Mouse (Mus musculus) neural tube, embryonic 14.5 days (tissue): ENCODE data around the gene Lrrc36. TPM values are rescaled to one million over a fixed set of nuclear protein-coding genes. Genes with fewer than 3 reads are reported as not detected.
A peak's percentile ranks its signal among the peaks of the same experiment; 100 is the strongest.

Experiments
- ATAC-seq: fragments of 200-750 bp; cut with Nextera tagmentation; 2 replicates; pipeline ENCODE4 v1.8.0; 2017; ENCODE audit warnings: low read depth, mild to moderate bottlenecking, moderate TSS enrichment, moderate library complexity
- H3K27ac ChIP-seq: fragments of 300-500 bp; sonication (generic); 2 replicates; pipeline ENCODE4 v1.5.1; 2014; ENCODE audit warnings: low read depth, mild to moderate bottlenecking, control low read depth, low read length, moderate library complexity, mixed read lengths
- H3K27me3 ChIP-seq: fragments of 300-500 bp; sonication (generic); 2 replicates; pipeline ENCODE4 v1.6.1; 2014; ENCODE audit warnings: low read length; ENCODE audit not compliant: control insufficient read depth, insufficient read depth
- H3K36me3 ChIP-seq: fragments of 300-500 bp; sonication (generic); 2 replicates; pipeline ENCODE4 v1.6.1; 2014; ENCODE audit warnings: low read length, mixed read lengths; ENCODE audit not compliant: control insufficient read depth, insufficient read depth
- H3K4me1 ChIP-seq: fragments of 300-500 bp; sonication (generic); 2 replicates; pipeline ENCODE4 v1.6.1; 2014; ENCODE audit warnings: low read length; ENCODE audit not compliant: control insufficient read depth, insufficient read depth
- H3K4me2 ChIP-seq: fragments of 300-500 bp; sonication (generic); 2 replicates; pipeline ENCODE4 v1.6.1; 2014; ENCODE audit warnings: mild to moderate bottlenecking, low read depth, low read length, control low read depth
- H3K4me3 ChIP-seq: fragments of 300-500 bp; sonication (generic); 2 replicates; pipeline ENCODE4 v1.5.1; 2014; ENCODE audit warnings: low read depth, low read length, control low read depth, mixed read lengths
- H3K9ac ChIP-seq: fragments of 300-500 bp; sonication (generic); replicated peaks from 2 replicates; pipeline ENCODE4 v1.6.1; 2014; ENCODE audit warnings: low read depth, mild to moderate bottlenecking, control low read depth, low read length, mixed read lengths
- H3K9me3 ChIP-seq: fragments of 300-500 bp; sonication (generic); 2 replicates; pipeline ENCODE4 v1.6.1; 2016; ENCODE audit warnings: low read length; ENCODE audit not compliant: control insufficient read depth
- WGBS: fragments of 180-500 bp; shearing (Covaris S2); extraction: QIAGEN DNeasy Blood & Tissue Kit; methylation state at CpG from one replicate; pipeline ENCODE4 v1.1.7; 2014; 5-methylcytosine and 5-hydroxymethylcytosine counted together
- polyA plus RNA-seq: library from polyadenylated mRNA; unstranded; fragments of >200 nt; fragmentation: Nextera tagmentation; extraction: Ambion mirVana; gene quantifications from 2 replicates; pipeline ENCODE4 v1.2.1, GENCODE M21; 2014

The Lrrc36 gene
- polyA plus RNA-seq, 1 experiment from 2014 or later, result 0.16 TPM

DNA sequence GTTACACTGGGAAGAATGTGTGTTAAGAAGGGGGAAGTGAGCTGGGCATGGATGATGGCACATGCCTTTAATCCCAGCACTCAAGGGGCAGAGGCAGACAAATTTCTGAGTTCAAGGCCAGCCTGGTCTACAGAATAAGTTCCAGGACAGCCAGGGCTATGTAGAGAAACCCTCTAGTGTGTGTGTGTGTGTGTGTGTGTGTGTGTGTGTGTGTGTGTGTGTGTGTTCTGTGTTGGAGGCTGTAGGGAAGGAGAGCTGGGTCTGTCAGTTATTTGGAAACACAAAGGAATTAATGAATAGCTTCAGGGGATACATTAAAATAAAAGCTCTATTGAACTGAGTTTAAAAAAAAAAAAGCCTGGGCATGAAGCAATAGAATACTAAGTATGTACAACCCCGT is 37.6 kb downstream of the Lrrc36 start:
- Histone ChIP-seq H3K36me3 (no peaks in the 10 kb centered on the region), H3K9me3 (no peaks in the 10 kb centered on the region), H3K4me2 (no peak overlapping the region), H3K4me3 (no peak overlapping the region), H3K4me1 (no peaks in the 10 kb centered on the region; the same call in 1 of the 2 replicates), H3K27ac (no peak overlapping the region), H3K9ac (no peak overlapping the region), H3K27me3 (no peaks in the 10 kb centered on the region)
- WGBS, result 38% methylated on average over 1 of the region's 1 CpGs
- no peak for ATAC-seq

DNA sequence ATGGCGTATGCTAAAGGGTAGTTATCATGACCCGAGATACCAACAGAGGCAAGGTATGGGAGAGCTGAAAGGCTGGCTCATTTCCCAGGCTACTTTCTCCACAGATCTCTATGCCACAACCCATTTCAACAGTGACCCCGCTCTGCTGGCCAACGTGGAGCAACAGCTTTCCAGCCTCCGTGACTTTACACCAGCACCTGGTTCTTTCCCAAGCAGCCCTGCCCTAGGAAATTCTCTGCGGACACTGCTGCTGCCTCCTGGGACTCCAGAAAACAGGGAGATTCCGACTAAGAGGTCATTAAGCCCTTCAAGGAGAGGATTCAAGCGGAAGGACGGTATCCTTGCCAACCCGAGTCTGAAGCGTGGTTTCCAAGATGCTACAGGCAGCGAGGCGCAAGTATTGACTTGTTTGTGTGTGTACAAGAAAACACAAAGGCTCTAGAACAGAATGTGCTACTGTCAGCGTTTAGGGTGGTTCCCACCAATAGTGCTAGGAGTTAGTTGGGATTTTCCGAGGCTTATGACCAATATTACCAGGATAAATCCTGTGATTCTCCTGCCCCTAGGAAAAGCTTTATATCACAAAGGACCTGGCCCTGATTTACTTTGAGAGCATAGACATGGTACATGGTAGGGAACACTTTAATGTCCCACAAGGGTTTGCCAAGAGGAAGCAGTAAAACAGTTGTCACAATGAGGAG is 38.7 kb downstream of the Lrrc36 start:
- Histone ChIP-seq H3K27me3 (no peaks in the 10 kb centered on the region), H3K9ac (no peak overlapping the region), H3K9me3 (no peaks in the 10 kb centered on the region), H3K4me3 (no peak overlapping the region), H3K27ac (no peak overlapping the region), H3K4me2 (no peak overlapping the region), H3K36me3 (no peaks in the 10 kb centered on the region), H3K4me1 (no peaks in the 10 kb centered on the region)
- 42% methylated on average over 15 of the region's 15 CpGs for WGBS
- ATAC-seq, result no peak

DNA sequence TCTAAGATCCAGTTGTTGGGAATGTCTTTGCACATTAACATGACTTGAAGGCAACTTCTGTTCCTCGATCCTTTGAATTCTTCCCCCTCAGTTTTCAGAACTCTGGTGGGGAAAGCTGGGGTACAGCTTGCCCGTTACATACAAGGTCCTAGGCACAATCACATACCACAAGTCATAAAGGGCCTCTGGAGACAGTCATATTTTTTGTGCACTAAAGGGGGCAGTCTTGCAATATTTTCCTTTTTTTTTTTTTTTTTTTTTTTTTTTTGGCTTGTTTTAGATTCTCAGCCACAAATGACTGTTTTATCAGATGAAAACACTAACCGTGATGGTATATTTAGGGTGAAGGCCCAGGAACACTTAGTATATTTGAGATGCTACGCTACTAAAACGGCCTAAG is 39.9 kb downstream of the Lrrc36 start:
- no peak overlapping the region for H3K9ac ChIP-seq
- no peaks in the 10 kb centered on the region for H3K36me3 ChIP-seq
- no peaks in the 10 kb centered on the region for H3K9me3 ChIP-seq
- WGBS, result 86% methylated on average over 5 of the region's 5 CpGs
- H3K4me3 ChIP-seq, result no peak overlapping the region
- no peak for ATAC-seq
- no peaks in the 10 kb centered on the region for H3K27me3 ChIP-seq
- H3K27ac ChIP-seq, result no peak overlapping the region
- no peaks in the 10 kb centered on the region for H3K4me1 ChIP-seq
- H3K4me2 ChIP-seq, result no peak overlapping the region

DNA sequence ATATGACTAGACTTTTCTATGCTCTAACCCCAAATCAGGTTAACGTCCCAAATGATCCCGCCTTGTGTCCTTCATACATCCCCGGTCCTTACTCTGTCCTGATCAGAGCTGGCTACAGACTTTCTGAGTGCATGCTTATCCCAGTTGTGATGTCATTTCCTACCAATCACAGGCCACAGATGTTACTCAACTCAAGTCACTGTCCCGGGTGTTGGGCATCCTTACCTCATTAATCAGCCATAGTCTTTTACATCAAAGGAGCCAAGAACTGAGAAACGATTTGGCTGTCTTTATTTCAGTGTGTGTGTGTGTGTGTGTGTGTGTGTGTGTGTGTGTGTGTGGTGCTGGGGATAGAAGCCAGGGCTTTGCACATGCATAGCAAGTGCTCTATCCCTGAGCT is 40.7 kb downstream of the Lrrc36 start:
- Histone ChIP-seq H3K9me3 (no peaks in the 10 kb centered on the region), H3K9ac (no peak overlapping the region), H3K4me2 (no peak overlapping the region), H3K4me1 (no peaks in the 10 kb centered on the region), H3K27me3 (no peaks in the 10 kb centered on the region), H3K4me3 (no peak overlapping the region), H3K27ac (no peak overlapping the region), H3K36me3 (no peaks in the 10 kb centered on the region)
- 56% methylated on average over 5 of the region's 5 CpGs for WGBS
- no peak for ATAC-seq

DNA sequence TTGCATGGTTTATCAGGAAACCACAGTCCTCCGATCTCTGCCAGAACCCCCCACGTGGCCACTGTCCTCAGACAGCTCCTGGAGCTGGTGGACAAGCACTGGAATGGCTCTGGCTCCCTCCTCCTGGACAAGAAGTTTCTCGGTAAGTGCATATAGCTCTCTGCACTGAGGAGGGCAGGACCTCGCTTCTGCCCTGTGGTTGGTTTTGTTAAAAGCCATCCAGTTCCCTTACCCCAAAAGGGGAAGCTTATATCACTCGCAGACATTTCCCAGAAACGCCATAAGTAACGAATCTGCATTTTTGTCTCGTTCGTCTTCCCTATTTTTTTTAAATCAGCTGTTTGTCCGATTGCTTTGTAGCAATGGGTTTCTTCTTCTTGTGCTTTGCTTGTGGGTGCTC is 41.8 kb downstream of the Lrrc36 start:
- Histone ChIP-seq H3K4me1 (no peaks in the 10 kb centered on the region), H3K27me3 (no peaks in the 10 kb centered on the region), H3K36me3 (no peaks in the 10 kb centered on the region), H3K4me2 (no peak overlapping the region), H3K9me3 (no peaks in the 10 kb centered on the region), H3K4me3 (no peak overlapping the region), H3K9ac (no peak overlapping the region), H3K27ac (no peak overlapping the region)
- no peak for ATAC-seq
- 70% methylated on average over 10 of the region's 10 CpGs for WGBS

DNA sequence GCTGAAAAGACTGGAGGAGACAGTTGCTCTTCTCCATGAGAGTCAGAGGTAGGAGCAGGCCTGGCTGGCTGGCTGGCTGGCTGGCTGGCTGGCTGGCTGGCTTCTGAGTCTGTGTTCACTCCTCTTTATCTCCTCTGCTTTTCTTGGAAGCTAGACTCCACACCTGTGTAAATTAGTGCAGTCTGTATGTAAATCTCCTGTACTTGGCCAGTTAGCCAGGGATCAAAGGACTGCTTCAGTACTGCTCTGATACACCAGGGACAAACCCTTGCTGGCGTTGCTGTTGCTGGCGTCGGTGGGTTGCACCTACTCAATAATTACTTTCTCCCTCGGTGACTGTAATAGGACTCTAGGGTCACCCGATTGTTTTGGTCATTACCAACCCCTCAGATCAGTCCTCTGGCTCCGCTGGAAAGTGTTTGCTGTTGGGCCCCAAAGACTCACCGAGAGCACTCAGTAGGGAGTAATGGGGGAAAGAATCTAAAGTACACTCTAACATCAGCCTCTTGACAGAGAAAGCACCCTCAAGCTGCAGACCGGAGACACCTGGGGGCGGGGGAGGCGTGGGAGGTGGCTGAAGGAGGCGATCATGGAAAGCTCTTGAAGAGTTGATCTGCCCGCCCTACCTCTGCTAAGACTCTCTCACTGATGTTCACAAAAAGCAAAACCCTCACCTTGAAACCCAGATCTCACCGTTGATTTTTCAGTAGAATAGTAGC is 47.9 kb downstream of the Lrrc36 start:
- no peaks in the 10 kb centered on the region for H3K36me3 ChIP-seq
- no peak overlapping the region for H3K27ac ChIP-seq
- ATAC-seq, result no peak
- WGBS, result 63% methylated on average over 13 of the region's 13 CpGs
- no peak overlapping the region for H3K4me3 ChIP-seq
- H3K27me3 ChIP-seq, result no peaks in the 10 kb centered on the region
- H3K9me3 ChIP-seq, result no peaks in the 10 kb centered on the region
- H3K4me1 ChIP-seq, result peaks cover 7% of the 10 kb centered on the region; the same call in 1 of the 2 replicates
- H3K9ac ChIP-seq, result no peak overlapping the region
- no peak overlapping the region for H3K4me2 ChIP-seq

DNA sequence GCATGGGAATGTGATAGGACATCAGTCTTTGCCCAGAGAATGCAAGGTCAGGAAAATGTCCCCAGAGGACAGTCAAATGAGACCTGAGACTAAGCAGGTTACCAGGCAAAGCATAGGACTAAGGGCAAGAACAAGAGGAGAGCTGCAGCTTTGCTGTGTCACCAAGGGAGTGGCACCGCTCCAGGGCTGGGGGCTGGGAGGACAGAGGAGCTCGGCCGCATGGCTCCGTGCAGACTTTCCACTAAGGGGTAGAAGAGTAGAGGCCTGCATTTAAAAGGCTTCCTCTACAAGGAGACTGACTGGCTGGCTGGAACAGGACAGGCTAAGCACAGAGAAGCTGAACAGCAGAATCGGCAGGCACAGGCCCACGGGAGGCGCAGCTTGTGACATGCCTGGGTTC is 51.2 kb downstream of the Lrrc36 start:
- no peak overlapping the region for H3K27ac ChIP-seq
- H3K9me3 ChIP-seq, result no peaks in the 10 kb centered on the region
- ATAC-seq, result no peak
- H3K4me3 ChIP-seq, result no peak overlapping the region
- H3K36me3 ChIP-seq, result 0 out of 2 replicates have a peak, but pooled peaks cover 3% of the 10 kb centered on the region
- H3K4me2 ChIP-seq, result no peak overlapping the region
- peaks cover 16% of the 10 kb centered on the region for H3K4me1 ChIP-seq
- H3K9ac ChIP-seq, result no peak overlapping the region
- 72% methylated on average over 7 of the region's 7 CpGs for WGBS
- no peaks in the 10 kb centered on the region for H3K27me3 ChIP-seq

DNA sequence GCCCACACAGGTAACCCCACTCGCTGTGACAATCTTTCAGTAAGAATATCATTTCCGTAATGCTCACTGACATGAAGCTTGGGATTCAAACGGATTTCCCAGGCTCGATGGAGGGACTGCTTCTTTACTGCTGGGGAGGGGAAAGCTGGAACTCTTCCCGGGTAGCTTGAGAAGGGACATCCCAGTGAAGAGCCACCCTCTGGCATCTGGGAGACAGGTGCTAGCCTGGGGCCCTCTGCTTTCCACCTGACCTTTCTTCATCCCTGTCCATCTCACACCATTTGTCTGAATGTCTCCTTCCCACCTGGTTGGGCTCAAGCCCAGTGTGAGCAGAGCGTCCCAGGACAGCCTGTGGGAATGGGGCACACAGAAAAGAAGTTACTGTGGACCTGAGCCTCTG is 52.9 kb downstream of the Lrrc36 start:
- Histone ChIP-seq H3K27me3 (no peaks in the 10 kb centered on the region), H3K9me3 (no peaks in the 10 kb centered on the region), H3K9ac (no peak overlapping the region), H3K27ac (peak overlapping the region; percentile 56), H3K36me3 (0 out of 2 replicates have a peak, but pooled peaks cover 3% of the 10 kb centered on the region), H3K4me3 (no peak overlapping the region), H3K4me1 (peaks cover 23% of the 10 kb centered on the region), H3K4me2 (no peak overlapping the region)
- whole genome bisulfite sequencing, result 86% methylated on average over 6 of the region's 6 CpGs
- ATAC-seq, result no peak

DNA sequence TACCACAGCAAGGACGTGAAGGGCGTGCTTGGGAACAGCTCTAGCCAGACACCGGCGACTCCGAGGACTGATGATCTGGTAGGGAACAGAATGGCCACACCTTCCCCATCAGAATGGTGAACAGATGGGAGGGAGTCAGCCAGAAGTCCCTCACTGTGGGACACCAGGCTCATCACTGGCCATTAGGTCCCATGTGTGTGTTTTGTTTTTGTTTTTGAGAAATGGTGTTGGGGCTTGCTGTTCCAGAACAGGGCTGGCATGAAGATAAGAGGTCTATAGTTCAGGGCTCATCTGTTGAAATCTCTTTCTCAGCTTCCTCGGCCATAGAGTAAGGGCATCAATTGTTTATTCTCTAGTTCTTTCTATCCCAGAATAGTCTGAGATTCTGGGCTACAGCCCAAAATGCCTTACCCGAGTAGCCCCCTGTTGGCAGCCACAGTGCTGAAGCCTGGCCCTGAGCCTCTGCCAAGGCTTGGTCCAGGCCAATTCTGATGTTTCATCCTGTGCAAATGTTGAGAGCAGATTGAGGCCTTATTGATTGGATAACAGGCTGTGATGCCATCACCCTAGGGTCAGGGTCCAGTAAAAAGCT is 53.4 kb downstream of the Lrrc36 start:
- Histone ChIP-seq H3K4me2 (no peak overlapping the region), H3K4me1 (peaks cover 23% of the 10 kb centered on the region), H3K36me3 (0 out of 2 replicates have a peak, but pooled peaks cover 3% of the 10 kb centered on the region), H3K4me3 (no peak overlapping the region), H3K27ac (peak overlapping the region; percentile 56; the same call in 1 of the 2 replicates), H3K9ac (no peak overlapping the region), H3K9me3 (no peaks in the 10 kb centered on the region), H3K27me3 (no peaks in the 10 kb centered on the region)
- ATAC-seq, result no peak
- WGBS, result 66% methylated on average over 7 of the region's 7 CpGs
